Mouse (Mus musculus): ENCODE results near the gene Lpp. TPM values are rescaled to one million over a fixed set of nuclear protein-coding genes. Genes with fewer than 3 reads are reported as not detected.

Lpp gene
- polyA plus RNA-seq, 1 experiment from 2014 or later = 23.3 TPM

DNA sequence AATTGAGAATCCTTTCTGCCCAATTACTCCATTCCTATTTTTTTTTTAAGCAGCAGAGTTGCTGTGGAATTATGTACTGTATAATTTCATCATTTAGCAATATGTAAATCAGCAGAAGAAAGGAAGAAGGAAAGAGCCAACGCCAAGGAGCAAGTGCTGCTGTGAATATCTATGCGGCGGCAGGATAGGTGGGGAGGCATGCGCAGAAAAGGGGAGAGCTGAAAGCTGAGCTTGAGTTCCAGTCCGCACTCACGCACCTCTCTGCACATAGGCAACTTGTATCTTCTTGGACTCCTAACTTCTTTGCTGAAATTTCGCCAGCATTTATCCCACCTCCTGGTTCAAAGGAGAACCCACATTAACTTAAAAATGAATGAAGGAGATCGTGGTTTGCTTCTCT is 636.2 kb downstream of the Lpp start:
- Histone ChIP-seq H3K9ac (replicated peaks; ENCODE audit: low read length) (no peak overlapping the region), H3K4me3 (ENCODE audit: low read depth, low read length) (no peak overlapping the region), H3K27me3 (ENCODE audit: control insufficient read depth, insufficient read depth, low read length) (no peaks in the 10 kb centered on the region), H3K4me2 (ENCODE audit: low read depth, low read length) (no peak overlapping the region), H3K36me3 (replicated peaks; ENCODE audit: control insufficient read depth, insufficient read depth, low read depth, low read length) (no peaks in the 10 kb centered on the region), H3K9me3 (replicated peaks; ENCODE audit: control insufficient read depth, low read length) (no peaks in the 10 kb centered on the region), H3K4me1 (ENCODE audit: control insufficient read depth, insufficient read depth, low read length) (no peaks in the 10 kb centered on the region), H3K27ac (replicated peaks; ENCODE audit: low read depth, low read length) (no peak overlapping the region)
- WGBS = 90% methylated on average over 8 of the region's 8 CpGs
- DNase-seq (ENCODE audit: low spot score) (no peak), ATAC-seq (replicated peaks; ENCODE audit: insufficient number of reproducible peaks, low FRiP score, low TSS enrichment, low read depth) (no peak)

- H3K4me2 ChIP-seq (ENCODE audit: low read depth, low read length) = no peak overlapping the region
- no peak overlapping the region for H3K27ac ChIP-seq (replicated peaks; ENCODE audit: low read depth, low read length)
- H3K4me1 ChIP-seq (ENCODE audit: control insufficient read depth, insufficient read depth, low read length) = no peaks in the 10 kb centered on the region
- no peaks in the 10 kb centered on the region for H3K9me3 ChIP-seq (replicated peaks; ENCODE audit: control insufficient read depth, low read length)
- no peaks in the 10 kb centered on the region for H3K36me3 ChIP-seq (replicated peaks; ENCODE audit: control insufficient read depth, insufficient read depth, low read depth, low read length)
- no peak overlapping the region for H3K4me3 ChIP-seq (ENCODE audit: low read depth, low read length)
- 82% methylated on average over 6 of the region's 6 CpGs for whole genome bisulfite sequencing
- ATAC-seq (replicated peaks; ENCODE audit: insufficient number of reproducible peaks, low FRiP score, low TSS enrichment, low read depth) (no peak), DNase-seq (ENCODE audit: low spot score) (no peak)
- no peak overlapping the region for H3K9ac ChIP-seq (replicated peaks; ENCODE audit: low read length)
- H3K27me3 ChIP-seq (ENCODE audit: control insufficient read depth, insufficient read depth, low read length) = no peaks in the 10 kb centered on the region
These were observed 644.1 kb downstream of the Lpp start for GRCm38 (mm10) chr16:25037361-25037760.

- DNase-seq (ENCODE audit: low spot score) (no peak), ATAC-seq (replicated peaks; ENCODE audit: insufficient number of reproducible peaks, low FRiP score, low TSS enrichment, low read depth) (no peak)
- no peak overlapping the region for H3K4me2 ChIP-seq (ENCODE audit: low read depth, low read length)
- H3K27me3 ChIP-seq (ENCODE audit: control insufficient read depth, insufficient read depth, low read length) = no peaks in the 10 kb centered on the region
- no peak overlapping the region for H3K4me3 ChIP-seq (ENCODE audit: low read depth, low read length)
- no peak overlapping the region for H3K9ac ChIP-seq (replicated peaks; ENCODE audit: low read length)
- H3K36me3 ChIP-seq (replicated peaks; ENCODE audit: control insufficient read depth, insufficient read depth, low read depth, low read length) = no peaks in the 10 kb centered on the region
- 82% methylated on average over 6 of the region's 6 CpGs for WGBS
- H3K27ac ChIP-seq (replicated peaks; ENCODE audit: low read depth, low read length) = no peak overlapping the region
- H3K9me3 ChIP-seq (replicated peaks; ENCODE audit: control insufficient read depth, low read length) = no peaks in the 10 kb centered on the region
- no peaks in the 10 kb centered on the region for H3K4me1 ChIP-seq (ENCODE audit: control insufficient read depth, insufficient read depth, low read length)
These were observed 645.2 kb downstream of the Lpp start for GRCm38 (mm10) chr16:25038529-25038928.

DNA sequence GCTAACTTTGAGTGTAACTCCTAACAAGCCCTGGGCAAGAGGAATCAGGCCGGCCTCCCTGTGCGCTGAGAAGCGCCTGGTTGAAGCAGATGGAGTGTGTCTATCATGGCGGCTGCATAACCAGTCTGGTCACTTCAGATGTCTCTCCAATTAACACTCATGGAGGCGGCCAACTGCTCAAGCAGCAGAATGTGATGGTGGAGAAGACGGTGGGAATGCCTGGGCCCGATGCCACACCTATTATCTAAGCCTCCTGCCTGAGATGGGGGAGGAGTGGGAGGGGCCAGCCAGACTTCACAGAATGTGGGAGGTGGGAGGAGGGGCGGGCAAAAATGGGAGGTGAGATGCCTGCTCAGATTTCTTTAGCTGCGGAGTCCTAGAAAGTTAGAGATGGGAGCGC is 646.6 kb downstream of the Lpp start:
- Histone ChIP-seq H3K4me3 (ENCODE audit: low read depth, low read length) (no peak overlapping the region), H3K36me3 (replicated peaks; ENCODE audit: control insufficient read depth, insufficient read depth, low read depth, low read length) (no peaks in the 10 kb centered on the region), H3K4me2 (ENCODE audit: low read depth, low read length) (no peak overlapping the region), H3K4me1 (ENCODE audit: control insufficient read depth, insufficient read depth, low read length) (no peaks in the 10 kb centered on the region), H3K27me3 (ENCODE audit: control insufficient read depth, insufficient read depth, low read length) (no peaks in the 10 kb centered on the region), H3K9me3 (replicated peaks; ENCODE audit: control insufficient read depth, low read length) (no peaks in the 10 kb centered on the region), H3K27ac (replicated peaks; ENCODE audit: low read depth, low read length) (no peak overlapping the region), H3K9ac (replicated peaks; ENCODE audit: low read length) (no peak overlapping the region)
- 0 out of 2 replicates have a peak, but pooled peaks have one; percentile 44 for ATAC-seq (replicated peaks; ENCODE audit: insufficient number of reproducible peaks, low FRiP score, low TSS enrichment, low read depth)
- WGBS = 47% methylated on average over 10 of the region's 10 CpGs
- DNase-seq (ENCODE audit: low spot score) = peak; percentile 12

DNA sequence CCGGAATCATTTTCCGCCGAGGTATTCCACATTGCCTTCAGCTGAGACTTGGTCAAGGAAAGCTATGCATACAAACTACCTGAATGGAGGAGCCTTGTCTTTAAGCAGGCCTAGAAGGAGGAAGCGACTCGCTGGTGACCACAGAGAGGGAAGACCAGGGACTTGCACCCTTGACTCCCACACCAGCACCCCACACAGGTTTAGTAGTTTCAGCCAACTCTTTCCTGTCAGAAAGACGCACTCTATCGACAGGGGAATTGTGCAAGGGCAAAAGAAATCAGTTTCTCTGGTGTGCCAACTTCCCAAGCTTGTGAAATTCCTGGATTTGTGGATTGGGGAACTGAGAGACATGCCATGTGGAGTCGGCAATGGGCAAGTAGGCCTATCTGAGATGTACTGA is 647.9 kb downstream of the Lpp start:
- Histone ChIP-seq H3K4me2 (ENCODE audit: low read depth, low read length) (no peak overlapping the region), H3K4me1 (ENCODE audit: control insufficient read depth, insufficient read depth, low read length) (no peaks in the 10 kb centered on the region), H3K27ac (replicated peaks; ENCODE audit: low read depth, low read length) (no peak overlapping the region), H3K9me3 (replicated peaks; ENCODE audit: control insufficient read depth, low read length) (no peaks in the 10 kb centered on the region), H3K27me3 (ENCODE audit: control insufficient read depth, insufficient read depth, low read length) (no peaks in the 10 kb centered on the region), H3K4me3 (ENCODE audit: low read depth, low read length) (no peak overlapping the region), H3K9ac (replicated peaks; ENCODE audit: low read length) (no peak overlapping the region), H3K36me3 (replicated peaks; ENCODE audit: control insufficient read depth, insufficient read depth, low read depth, low read length) (no peaks in the 10 kb centered on the region)
- 88% methylated on average over 8 of the region's 8 CpGs for whole genome bisulfite sequencing
- ATAC-seq (replicated peaks; ENCODE audit: insufficient number of reproducible peaks, low FRiP score, low TSS enrichment, low read depth) (no peak), DNase-seq (ENCODE audit: low spot score) (no peak)

GRCm38 (mm10) chr16:25041855-25042529 is 648.7 kb downstream of the Lpp start:
- no peak overlapping the region for H3K9ac ChIP-seq (replicated peaks; ENCODE audit: low read length)
- no peaks in the 10 kb centered on the region for H3K4me1 ChIP-seq (ENCODE audit: control insufficient read depth, insufficient read depth, low read length)
- DNase-seq (ENCODE audit: low spot score) (no peak), ATAC-seq (replicated peaks; ENCODE audit: insufficient number of reproducible peaks, low FRiP score, low TSS enrichment, low read depth) (no peak)
- WGBS = 74% methylated on average over 5 of the region's 5 CpGs
- no peak overlapping the region for H3K4me2 ChIP-seq (ENCODE audit: low read depth, low read length)
- no peaks in the 10 kb centered on the region for H3K36me3 ChIP-seq (replicated peaks; ENCODE audit: control insufficient read depth, insufficient read depth, low read depth, low read length)
- no peaks in the 10 kb centered on the region for H3K27me3 ChIP-seq (ENCODE audit: control insufficient read depth, insufficient read depth, low read length)
- H3K4me3 ChIP-seq (ENCODE audit: low read depth, low read length) = no peak overlapping the region
- no peaks in the 10 kb centered on the region for H3K9me3 ChIP-seq (replicated peaks; ENCODE audit: control insufficient read depth, low read length)
- no peak overlapping the region for H3K27ac ChIP-seq (replicated peaks; ENCODE audit: low read depth, low read length)

MicroRNAs encoded within 50 kb of the gene (microRNA counts, 519-probe panel; counts per million panel counts)
- 4,492 counts per million, percentile 76 among the panel's probes with 10 or more counts for microRNA mmu-miR-28

Small RNA genes within 50 kb of the gene (microRNA-seq; reads per million reads assigned to microRNA genes)
- gene Mir28a (ENCODE audit: borderline number of aligned reads) = 3,021 reads per million, percentile 82 among the genes with 10 or more reads in this experiment
